Comparison of ENCODE assay signal across 9 mouse cellular contexts in the genomic region with DNA sequence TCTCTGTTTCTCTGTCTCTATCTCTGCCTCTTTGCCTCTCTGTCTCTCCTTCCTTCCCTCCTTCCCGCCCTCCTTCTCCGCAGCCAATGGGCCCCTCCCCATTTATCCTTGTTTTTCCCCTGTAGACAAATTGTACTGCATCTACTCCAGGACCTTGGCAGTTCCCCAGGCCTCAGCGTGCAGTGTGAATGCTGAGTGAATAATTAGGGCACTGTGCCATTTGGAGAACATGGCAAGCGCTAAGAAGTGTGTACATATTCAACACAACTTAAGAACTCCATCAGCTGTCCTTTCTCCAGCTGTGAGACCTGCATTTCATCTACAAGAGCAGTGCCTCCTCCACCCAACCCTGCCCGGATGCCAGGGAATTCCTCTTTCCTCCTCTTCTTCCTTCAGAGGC.
A peak's percentile ranks its signal among the peaks of the same experiment; 100 is the strongest.
DNase-seq lines count a peak whose midpoint lies in the region; ATAC-seq lines count a peak whose summit lies in the region.
"Had no signal": no experiment of that assay in that cellular context is flagged by ENCODE, and none has a peak within 500 bp of the region (broad histone marks: within the 10 kb centered on the region; RNA-seq: fewer than 3 reads in every experiment).

No protein-coding gene starts in this region.

- no peak overlapping the region for H3K4me3 ChIP-seq in embryonic facial prominence, embryonic 14.5 days (ENCODE audit: low read depth, low read length)
- no peak overlapping the region for H3K4me3 ChIP-seq in embryonic facial prominence, embryonic 10.5 days

- peak; percentile 76 for DNase-seq in embryonic facial prominence, embryonic 14.5 days (ENCODE audit: low spot score)
- DNase-seq in embryonic facial prominence, embryonic 10.5 days (ENCODE audit: low spot score): no peak
- DNase-seq in left cerebral cortex, adult 18-20 months (ENCODE audit: low spot score in 2 of 2): peak; percentile 5 to 16
- no peak for DNase-seq in left cerebral cortex, adult 8-10 months (ENCODE audit: low spot score in 2 of 2)
- peak; percentile 66 to 71 for DNase-seq in cerebellum, postnatal 36 days
- DNase-seq in lung, postnatal 4 days: peak; percentile 23 to 66
- no peak for DNase-seq in spleen, adult 18-20 months

- no peaks in the 10 kb centered on the region for H3K36me3 ChIP-seq in embryonic facial prominence, embryonic 14.5 days (ENCODE audit: control insufficient read depth, insufficient read depth, low read length)
- no peaks in the 10 kb centered on the region for H3K36me3 ChIP-seq in embryonic facial prominence, embryonic 10.5 days (replicated peaks)

- H3K9me3 ChIP-seq in embryonic facial prominence, embryonic 14.5 days (ENCODE audit: control insufficient read depth, low read length): no peaks in the 10 kb centered on the region
- no peaks in the 10 kb centered on the region for H3K9me3 ChIP-seq in embryonic facial prominence, embryonic 10.5 days

- no peaks in the 10 kb centered on the region for H3K27me3 ChIP-seq in embryonic facial prominence, embryonic 14.5 days (replicated peaks; ENCODE audit: control insufficient read depth, insufficient read depth, low read length)
- H3K27me3 ChIP-seq in embryonic facial prominence, embryonic 10.5 days (replicated peaks; ENCODE audit: low read depth, poor library complexity, severe bottlenecking): no peaks in the 10 kb centered on the region

- ATAC-seq in embryonic facial prominence, embryonic 14.5 days (ENCODE audit: low read depth): 0 out of 2 replicates have a peak, but pooled peaks have one; percentile 53
- ATAC-seq in granulocyte monocyte progenitor cell, adult 5-6 weeks (replicated peaks; ENCODE audit: poor library complexity, severe bottlenecking): no peak

- H3K9ac ChIP-seq in embryonic facial prominence, embryonic 14.5 days (ENCODE audit: low read depth, low read length): no peak overlapping the region
- H3K9ac ChIP-seq: liver, embryonic 14.5 days had no signal

- 68% methylated on average over 5 of the region's 5 CpGs for WGBS in embryonic facial prominence, embryonic 14.5 days
- 88% methylated on average over 5 of the region's 5 CpGs for WGBS in embryonic facial prominence, embryonic 10.5 days

- no peak overlapping the region for H3K4me2 ChIP-seq in embryonic facial prominence, embryonic 14.5 days (ENCODE audit: low read depth, low read length)

- 0 out of 2 replicates have a peak overlapping the region, but pooled peaks have one; percentile 39 for H3K27ac ChIP-seq in embryonic facial prominence, embryonic 14.5 days (replicated peaks; ENCODE audit: low read depth, low read length)
- H3K27ac ChIP-seq in embryonic facial prominence, embryonic 10.5 days (replicated peaks): no peak overlapping the region
- H3K27ac ChIP-seq: liver, embryonic 14.5 days had no signal

- H3K4me1 ChIP-seq in embryonic facial prominence, embryonic 14.5 days (ENCODE audit: control insufficient read depth, insufficient read depth, low read length): no peaks in the 10 kb centered on the region
- peaks cover 24% of the 10 kb centered on the region for H3K4me1 ChIP-seq in embryonic facial prominence, embryonic 10.5 days

Comparison
In these comparisons a context has a peak if more than half of its experiments do, and no peak if none do; other contexts are left out.
1. DNase-seq: peak in embryonic facial prominence, embryonic 14.5 days (single experiment), left cerebral cortex, adult 18-20 months (2 of 2), cerebellum, postnatal 36 days (2 of 2) and lung, postnatal 4 days (2 of 2); none in embryonic facial prominence, embryonic 10.5 days (single experiment), left cerebral cortex, adult 8-10 months (0 of 2) and spleen, adult 18-20 months (0 of 2).